Mouse (Mus musculus) testis, adult 2 months (tissue): ENCODE data around the gene Rdh16f2.

ENCODE experiments used
- CTCF ChIP-seq: fragments of 200-500 bp; IDR thresholded peaks from 2 replicates; pipeline ENCODE4 v1.5.1; 2012; ENCODE audit warnings: low read depth, mild to moderate bottlenecking, inconsistent platforms, low read length, moderate library complexity; ENCODE audit not compliant: control insufficient read depth, insufficient read depth, insufficient replicate concordance
- POLR2A ChIP-seq: fragments of 200-500 bp; IDR thresholded peaks from 2 replicates; pipeline ENCODE4 v1.6.1; 2012; ENCODE audit warnings: low read depth, mild to moderate bottlenecking, inconsistent platforms, low read length, moderate library complexity; ENCODE audit not compliant: control insufficient read depth

GRCm38 (mm10) chr10:127886971-127887370 is 20.7 kb downstream of the Rdh16f2 start:
- TF ChIP-seq POLR2A (no peak), CTCF (no peak)
